Mouse (Mus musculus) layer of hippocampus, adult 8-10 months (tissue): ENCODE measurements around the gene Cdkal1. TPM values are rescaled to one million over a fixed set of nuclear protein-coding genes. Genes with fewer than 3 reads are reported as not detected.
A peak's percentile ranks its signal among the peaks of the same experiment; 100 is the strongest.

ENCODE experiments used
- DNase-seq, 2 experiments: peaks; one replicate each; pipeline ENCODE4 v3.0.0; 2022; ENCODE audit warnings: low spot score in 2 of 2
- total RNA-seq, 4 experiments: library from RNA; stranded (reverse); gene quantifications; 2 replicates each; pipeline ENCODE4 v1.2.4; 2022

Gene Cdkal1
- total RNA-seq, 4 experiments from 2014 or later: 28.2 to 31.9 (median 29.1) TPM

DNA sequence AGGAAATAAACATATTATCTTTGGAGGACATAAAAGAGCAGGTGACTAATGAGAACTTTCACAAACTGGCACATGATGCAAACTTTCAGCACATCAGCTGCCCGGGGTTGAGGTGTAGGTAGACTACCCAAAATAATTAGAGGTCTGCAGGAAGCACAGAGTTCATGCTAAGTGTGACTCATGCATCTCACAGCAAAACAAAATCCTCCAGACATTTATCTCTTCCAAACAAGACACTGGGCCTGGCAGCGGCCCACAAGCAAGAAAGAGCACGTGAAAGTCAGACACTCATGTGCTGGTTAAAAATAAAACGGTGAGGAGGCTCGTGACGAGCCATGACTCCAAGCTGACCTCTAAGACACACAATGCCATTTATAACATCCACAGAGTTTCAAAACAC lies 217.7 kb downstream of the Cdkal1 start:
- DNase-seq: no peak

DNA sequence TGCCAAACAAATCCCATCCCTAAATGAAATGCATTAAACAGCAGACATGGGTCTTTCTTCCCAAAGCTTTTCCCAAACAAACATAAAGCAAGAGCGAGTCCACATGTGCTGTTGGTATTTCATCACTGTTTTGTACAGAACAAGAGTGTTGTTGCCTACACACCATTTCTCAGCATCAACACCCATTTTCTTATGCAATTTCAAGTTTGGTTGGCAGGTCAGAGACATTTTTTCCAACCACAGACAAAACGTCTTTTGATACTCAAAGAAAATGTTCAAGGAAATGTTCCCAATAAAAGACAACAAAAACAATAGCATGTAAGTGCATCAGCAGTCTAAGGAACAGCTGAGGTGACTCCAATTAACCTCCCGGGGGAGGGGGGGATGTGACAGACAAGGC lies 219.9 kb downstream of the Cdkal1 start:
- no peak for DNase-seq

DNA sequence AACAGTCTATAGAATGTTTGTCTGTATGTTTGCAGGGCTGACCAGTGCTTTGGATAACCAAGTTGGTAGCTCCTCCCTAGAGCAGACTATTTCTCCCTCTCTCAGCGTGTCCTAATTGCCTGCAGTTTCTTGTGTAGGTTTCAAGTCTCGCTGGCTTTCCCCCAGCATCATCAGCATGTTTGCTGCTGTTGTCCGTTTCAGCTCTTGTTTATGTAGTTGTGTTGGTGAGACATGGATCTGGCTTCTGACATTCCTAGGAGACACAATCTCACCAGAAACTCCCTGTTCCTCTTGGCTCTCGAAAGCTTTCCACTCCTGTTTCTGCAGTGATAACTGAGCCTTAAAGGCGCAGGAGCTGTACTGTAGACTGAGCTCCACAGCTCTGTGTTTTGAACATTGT lies 224.1 kb downstream of the Cdkal1 start:
- no peak for DNase-seq

DNA sequence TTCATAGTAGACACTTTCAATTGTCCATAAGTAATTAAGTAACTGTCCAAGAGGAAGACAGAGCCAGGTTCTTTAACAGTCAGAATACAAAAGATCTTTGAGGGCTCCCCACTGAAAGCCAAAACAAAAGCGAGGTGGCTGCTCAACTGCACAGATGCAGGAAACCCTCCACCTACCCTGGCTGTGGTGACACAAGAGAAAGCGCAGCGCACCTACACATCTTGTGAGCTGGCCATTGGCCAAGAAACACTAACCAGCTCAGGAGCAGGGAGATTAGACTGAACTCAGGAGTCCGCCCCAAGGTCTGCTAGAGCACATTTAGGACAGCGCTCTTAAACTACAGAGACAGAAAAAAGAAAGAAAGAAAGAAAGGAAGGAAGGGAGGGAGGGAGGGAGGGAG lies 226.9 kb downstream of the Cdkal1 start:
- no peak for DNase-seq

DNA sequence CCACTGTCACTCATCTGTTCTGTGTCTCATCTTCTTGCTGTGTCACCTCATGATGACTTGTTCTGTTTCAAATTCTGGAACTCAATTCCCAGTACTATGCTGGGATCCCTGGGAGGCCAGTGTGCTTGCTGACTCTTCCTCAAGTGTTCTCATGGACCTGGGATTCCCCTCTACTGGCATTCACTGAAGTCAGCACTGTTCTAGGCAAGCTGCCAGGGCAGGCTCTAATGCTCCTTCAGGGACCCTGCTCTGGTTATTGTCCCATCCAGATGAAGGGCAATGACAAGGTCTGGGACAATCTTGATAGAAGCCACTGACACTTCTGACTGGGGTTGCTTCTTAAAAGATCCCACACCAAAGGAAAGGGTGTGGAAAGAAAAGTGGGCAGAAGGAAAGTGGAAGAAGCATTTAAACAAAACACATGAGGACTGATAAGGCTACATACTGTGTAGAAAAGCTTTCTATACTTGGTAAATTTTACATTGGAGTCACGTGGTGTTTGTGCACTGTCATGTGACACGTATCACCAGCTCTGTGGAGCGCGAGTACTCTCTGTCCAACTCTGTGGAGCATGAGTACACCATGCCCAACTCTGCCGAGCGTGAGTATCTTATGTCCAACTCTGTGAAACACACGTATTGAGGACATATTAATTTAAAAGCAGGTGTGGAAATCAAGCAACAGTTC lies 227.9 kb downstream of the Cdkal1 start:
- DNase-seq: no peak

DNA sequence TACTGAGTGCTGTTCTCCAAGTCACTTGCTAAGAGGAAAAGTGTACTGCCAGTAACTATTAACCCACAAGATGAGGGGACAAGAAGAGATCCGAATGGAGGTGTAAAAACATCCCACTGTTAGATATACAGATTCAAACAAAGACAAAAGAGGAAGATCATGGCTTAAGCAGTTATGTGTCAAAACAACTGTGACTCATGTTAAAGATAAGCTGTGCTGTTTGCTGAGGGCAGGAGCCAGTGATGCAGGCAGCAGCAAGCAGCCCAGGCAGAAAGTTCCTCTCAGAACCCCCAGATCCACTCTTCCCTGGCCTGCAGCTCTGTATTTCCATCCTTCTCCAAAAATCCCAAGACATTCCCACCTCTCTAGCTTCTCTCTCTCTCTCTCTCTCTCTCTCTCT lies 230.5 kb downstream of the Cdkal1 start:
- no peak for DNase-seq

DNA sequence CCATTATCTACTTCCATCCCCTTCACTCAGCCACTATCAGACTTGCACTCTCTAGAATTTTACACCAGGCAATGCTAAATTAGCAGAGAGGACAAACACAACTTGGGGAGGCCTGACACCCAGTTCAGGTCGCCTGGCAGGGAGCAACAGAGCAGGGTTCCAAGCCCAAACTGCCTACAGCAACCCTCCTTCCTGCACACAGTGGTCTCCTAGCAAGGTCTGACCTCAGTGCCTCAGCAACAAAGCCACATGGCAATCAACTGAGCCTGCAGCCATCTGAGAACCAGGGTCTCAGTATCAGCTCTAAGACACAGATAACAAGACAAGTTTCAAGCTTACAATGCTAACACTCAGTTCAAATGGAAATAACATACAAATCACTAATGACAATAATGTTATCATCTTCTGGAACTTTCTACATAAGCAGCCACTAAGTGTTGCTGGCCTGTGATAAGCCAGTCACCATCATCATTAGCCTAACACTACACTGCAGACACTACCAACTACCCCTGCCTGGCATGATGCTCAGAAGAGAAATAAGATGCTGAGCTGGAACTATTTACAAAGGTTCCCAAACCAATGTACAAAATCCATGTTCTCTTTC lies 231.7 kb downstream of the Cdkal1 start:
- no peak for DNase-seq

DNA sequence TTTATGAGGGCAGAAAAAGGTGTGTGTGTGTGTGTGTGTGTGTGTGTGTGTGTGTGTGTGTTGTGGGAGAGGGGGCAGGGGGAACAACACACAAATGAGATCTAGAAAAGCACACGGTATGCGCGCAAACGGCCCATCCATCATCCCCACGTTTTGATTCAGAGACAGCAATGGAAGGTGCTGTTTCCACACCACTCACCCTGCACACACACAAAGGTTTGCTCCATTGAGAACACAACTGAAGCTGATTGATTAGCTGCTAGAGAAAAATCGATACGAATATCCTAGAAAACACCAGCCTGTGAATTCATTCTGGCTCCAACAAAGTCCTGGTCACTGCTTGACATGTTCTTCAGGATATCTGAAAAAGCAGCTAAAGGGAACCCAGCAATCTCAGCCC lies 233.6 kb downstream of the Cdkal1 start:
- no peak for DNase-seq

DNA sequence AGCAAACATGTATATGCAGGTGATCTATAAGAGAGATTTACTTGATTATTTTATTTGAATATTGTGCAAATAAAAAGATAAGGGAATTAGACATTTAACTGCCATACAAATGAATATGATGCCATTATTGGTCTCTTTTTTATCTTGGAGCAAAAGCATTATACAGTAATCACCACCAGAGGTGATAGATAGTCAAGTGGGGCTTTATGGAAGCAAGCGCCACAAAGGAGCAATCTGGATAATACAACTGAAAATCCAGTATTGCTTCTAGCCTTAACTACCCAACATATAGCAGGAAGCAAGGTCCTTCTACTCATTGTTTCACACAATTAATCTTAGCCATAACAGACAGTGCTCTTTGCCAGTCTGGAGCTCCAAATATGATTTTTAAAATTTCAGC lies 234.1 kb downstream of the Cdkal1 start:
- no peak for DNase-seq

DNA sequence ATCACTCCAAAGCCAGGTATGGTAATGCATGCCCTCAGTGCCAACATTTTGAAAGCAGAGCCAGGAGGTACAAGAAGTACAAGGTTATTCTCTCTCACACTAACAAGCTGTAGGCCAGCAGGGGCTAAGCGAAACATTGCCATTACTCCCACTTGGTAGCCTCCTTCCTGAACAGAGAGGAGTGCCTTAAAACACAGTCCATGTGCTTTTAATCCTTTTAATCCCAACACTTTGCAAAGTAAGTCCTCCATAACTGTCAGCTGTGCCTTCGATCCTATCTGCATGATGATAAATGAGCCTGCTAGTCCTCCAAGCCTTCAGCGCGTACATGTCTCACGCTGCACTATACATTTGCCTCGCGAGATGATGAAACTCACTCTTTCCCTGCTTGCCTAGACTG lies 234.6 kb downstream of the Cdkal1 start:
- no peak for DNase-seq

DNA sequence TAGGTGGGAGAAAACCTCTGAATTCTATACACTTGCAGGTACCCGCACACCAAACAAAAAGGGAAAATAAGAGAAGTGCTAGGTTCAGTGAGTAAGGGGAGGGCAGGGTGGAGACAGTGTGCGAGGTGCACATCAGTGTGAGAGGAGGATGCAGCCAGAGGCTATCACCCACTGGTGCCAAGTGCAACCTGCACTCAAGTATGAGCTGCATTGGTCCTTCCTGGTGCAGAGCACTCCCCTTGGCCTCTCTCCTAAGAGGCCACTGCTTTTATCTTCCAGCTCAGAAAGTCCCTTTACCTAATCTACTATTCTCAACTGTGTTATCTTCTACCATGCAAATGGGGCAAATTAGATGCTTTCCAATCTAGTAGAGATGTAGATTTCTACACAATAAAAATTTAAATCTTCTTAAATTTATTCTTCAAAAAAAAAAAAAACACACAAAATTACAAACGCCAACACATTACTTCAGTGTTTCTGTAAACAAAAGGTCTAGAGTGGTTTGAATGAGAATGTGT lies 238.8 kb downstream of the Cdkal1 start:
- no peak for DNase-seq

DNA sequence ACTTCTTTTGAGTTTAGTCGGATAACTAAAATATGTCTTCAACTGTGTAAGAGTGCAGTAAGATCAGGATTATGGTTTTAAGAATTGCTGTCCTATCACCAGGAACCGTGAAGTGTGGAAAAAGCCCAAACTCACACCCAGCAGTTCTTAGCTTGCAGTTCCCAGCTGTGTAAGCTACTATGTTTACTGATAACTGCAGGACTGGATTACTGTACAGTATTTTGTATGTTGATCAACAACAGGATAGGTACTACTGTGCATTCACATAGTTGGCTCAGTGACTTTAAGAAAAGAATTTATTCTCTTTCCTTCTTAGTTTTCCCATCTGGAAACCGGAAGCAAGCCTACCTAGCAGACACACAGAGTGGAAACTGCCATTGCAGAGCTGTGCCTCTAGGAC lies 239.5 kb downstream of the Cdkal1 start:
- no peak for DNase-seq

DNA sequence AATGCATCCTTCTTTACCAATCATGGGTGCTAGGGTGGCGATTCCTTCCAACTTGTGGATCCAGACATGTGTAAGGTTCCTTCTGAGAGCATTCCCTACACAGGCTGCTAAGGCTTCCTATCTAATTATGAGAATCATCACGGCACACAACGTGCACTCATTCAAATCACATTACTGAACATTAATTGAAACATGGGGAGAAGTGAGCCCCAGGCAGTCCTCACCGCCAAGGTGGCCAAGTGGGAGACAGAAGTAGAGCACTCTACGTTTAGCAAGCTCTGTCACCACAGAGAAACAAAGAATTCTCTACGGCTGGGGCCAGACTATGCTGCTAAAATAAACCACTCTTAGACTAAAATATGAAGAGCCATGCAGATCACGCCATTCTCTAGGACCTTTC lies 240.4 kb downstream of the Cdkal1 start:
- DNase-seq: no peak

DNA sequence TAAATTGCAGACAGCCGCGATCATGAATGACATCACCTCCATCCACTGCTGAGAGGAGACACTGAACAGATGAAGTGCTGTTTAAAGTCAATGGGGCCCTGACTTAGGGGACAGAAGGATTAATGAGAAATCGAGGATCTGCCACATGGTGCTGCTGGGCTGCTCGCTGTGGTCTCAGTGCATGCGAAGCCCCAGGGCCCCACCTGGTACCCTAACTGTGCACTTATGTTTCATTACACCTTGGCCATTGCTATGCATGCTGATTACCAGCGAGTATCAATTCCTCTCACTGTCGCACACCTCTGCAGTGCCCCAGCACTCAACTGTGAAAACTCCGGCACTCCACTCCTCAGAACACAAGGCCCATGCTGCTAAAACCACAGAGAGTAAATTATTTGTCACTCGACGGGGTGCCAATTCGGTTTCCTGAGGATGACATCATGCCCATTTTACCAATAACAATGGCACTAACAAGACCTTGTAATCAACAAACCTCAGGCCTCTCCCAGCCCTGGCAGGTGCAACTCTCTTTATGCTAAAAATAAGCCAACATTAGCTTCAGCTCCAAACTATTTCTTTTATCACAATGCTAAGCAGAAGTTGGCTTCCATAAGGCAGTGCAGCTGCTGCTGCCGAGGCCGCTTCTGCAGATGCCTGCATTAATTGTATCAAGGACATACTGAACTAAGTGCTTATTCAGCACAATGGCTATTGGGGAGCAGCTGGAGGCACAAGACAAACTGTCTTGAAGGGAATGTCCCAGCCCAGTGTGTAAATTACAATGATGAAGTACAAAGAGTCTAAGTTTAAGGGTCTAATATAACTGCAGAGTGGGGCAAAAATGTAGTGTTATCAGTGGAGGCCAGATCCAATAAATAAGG lies 245.2 kb downstream of the Cdkal1 start:
- DNase-seq: peak in 1 of 2 experiments; percentile 30

DNA sequence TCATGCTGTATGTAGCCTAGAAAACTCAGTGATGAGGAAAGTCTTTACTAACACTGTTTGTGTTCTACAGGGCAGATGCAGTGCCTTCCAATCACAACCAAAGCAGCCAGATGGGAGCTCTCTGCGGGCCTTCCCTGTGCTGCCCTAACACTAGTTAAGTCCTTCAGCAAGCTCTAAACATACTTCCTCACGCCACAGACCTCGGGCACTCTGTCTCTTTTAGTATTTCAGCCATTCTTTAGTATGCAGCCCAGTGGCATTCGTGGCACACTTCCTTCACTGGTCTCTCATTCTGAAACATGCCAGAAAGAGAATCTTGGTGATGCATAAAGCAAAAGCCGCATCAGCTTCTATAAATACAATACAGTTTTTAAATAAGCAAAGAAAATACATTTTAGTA lies 246.0 kb downstream of the Cdkal1 start:
- no peak for DNase-seq

DNA sequence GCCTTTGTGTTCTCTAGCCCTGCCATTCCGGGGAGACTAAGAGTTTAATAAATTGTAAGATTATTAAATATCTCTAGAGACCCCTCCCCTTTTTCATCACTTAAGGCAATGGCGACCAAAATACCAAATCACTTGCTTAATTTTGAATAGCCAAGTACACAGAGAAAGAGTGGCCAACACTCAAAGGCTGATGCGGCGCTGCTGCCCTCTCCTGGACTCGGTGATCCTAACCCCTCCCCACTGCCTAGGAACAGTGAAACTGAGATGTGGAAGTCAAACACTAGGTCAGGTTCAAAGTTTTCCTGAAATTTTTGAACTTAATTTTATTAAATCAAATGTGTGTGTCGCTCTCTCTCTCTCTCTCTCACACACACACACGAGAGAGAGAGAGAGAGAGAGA lies 251.2 kb downstream of the Cdkal1 start:
- DNase-seq: peak in 1 of 2 experiments; percentile 49

DNA sequence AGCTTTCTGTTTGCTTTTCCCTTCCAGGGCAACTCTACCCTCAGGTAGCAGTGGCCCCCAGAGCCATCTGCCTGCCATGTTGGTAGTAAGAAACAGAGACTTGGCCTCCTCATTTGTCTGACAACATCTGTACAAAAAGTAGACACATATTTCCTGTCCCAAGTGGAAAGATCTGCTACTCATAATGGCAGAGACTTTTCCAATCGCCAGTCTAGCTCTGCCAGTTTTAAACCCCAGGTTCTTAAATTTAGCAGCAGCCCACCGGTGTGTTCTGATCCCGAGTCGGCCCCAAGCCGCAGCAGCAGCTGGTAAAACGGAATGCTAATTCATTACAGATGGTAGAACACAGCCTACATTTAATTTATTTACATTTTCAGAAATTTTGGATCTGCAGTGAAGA lies 251.9 kb downstream of the Cdkal1 start:
- no peak for DNase-seq

DNA sequence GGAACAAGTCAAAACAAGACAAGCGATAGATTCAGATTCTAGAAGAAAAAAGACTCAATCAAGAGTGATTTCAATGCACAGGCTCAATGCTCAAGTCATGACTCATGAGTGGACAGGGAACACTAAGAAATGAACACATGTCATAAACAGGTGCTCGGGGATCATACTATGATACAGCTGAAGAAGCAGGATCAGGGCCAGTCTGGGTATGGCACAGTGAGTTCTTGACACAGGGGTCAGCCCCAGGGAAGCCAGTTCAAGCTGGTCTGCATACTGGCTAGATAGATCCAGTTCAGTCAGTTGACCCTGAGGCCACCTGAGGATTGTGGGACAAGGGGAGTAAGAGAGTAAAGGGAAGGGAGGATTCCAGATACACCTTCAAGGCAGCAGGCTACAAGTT lies 254.4 kb downstream of the Cdkal1 start:
- DNase-seq: no peak

DNA sequence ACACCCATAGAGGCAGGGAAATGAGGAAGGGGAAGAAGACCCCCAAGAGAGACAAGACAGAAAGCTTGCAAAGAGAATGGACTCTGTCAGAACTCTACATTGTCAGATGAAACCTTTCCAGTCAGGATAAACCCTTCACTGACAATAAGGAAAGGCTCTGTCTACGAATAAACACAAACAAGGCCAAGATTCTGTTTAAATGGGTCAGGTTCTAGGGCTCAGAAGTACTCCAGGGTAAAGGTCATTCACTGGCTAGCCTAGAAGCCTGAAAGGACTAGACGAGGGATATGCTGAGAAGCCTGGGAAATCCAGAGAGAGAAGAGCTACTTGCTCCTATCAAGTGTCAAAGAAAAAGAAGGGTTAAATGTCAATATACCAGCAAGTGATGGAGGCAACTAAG lies 255.8 kb downstream of the Cdkal1 start:
- no peak for DNase-seq

DNA sequence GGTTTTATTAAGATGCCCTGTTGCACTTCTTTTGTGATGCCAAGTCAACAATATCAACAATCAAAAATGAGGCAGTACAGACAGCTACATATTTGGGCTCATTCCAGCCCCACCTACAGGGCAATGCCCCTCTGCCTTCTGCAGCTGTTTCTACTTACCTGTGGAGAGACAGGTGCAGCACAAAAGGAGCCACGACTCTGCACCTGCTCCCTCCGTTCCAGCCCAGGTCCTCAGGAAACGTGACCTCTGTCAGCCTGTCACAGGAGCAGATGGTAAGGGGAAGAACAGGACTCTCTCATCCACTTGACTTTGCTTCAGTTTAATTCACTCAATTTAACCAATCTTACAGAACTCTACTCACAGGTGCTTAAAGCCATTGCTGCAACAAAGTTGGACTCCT lies 258.7 kb downstream of the Cdkal1 start:
- DNase-seq: no peak

DNA sequence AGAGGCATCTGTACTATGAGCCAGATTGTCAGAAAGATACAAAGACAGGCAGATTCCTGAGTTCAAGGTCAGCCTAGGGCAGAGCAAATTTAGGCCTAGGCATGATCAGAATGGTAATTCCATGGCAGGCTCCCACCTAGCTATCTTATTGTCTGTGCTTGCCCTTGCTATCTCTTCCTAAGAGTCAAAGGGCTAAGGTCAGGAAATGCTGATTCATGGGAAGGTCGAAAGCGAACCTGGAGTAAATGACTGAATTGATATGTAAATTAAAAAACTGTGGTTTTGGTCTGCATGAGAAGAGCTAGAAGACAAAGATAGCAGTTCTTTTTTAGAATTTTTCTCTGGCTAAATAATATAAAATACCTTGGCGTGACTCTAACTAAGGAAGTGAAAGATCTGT lies 262.4 kb downstream of the Cdkal1 start:
- DNase-seq: no peak

DNA sequence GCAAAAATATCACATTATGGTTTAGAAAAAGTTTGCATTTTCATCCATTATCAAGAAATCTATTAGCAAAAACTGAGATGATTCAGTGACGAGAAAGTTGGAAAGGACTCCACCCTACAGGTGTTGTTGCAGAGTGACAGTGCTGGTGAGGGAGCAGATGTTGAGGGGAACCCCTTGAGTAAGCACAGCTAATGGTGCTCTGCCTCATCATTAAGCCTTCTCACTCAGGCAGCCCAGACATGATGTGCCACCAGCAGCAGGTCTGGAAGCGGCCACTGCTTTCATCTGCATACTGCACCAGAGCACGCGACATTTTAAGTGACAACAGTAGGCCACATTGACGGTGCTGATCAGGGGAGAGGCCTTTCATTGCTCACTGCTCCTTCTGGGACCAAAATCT lies 264.8 kb downstream of the Cdkal1 start:
- no peak for DNase-seq
